Mouse (Mus musculus) cerebellum, adult 9-11 months (tissue): ENCODE results near the gene Fam171a2.
A peak's percentile ranks its signal among the peaks of the same experiment; 100 is the strongest.

ENCODE experiments used
- DNase-seq: peaks from one replicate; pipeline ENCODE4 v3.0.0; 2022

Gene Fam171a2

GRCm38 (mm10) chr11:102447497-102447896 lies at the start of gene Fam171a2:
TSS of gene Fam171a2 (minus strand) at chr11:102447682.
- DNase-seq, result peak; percentile 84

- no peak for DNase-seq
Measured at GRCm38 (mm10) chr11:102496732-102497131, 49.2 kb upstream of the Fam171a2 start.

GRCm38 (mm10) chr11:102496206-102496605 lies 48.7 kb upstream of the Fam171a2 start:
- DNase-seq, result no peak

GRCm38 (mm10) chr11:102495742-102496141 lies 48.3 kb upstream of the Fam171a2 start:
- DNase-seq, result no peak

GRCm38 (mm10) chr11:102495114-102495513 lies 47.6 kb upstream of the Fam171a2 start:
- no peak for DNase-seq

- no peak for DNase-seq
Measured at GRCm38 (mm10) chr11:102494063-102494650, 46.7 kb upstream of the Fam171a2 start.

GRCm38 (mm10) chr11:102493241-102493640 lies 45.8 kb upstream of the Fam171a2 start:
- no peak for DNase-seq

- DNase-seq, result no peak
Measured at GRCm38 (mm10) chr11:102487901-102488300, 40.4 kb upstream of the Fam171a2 start.

- DNase-seq, result peak; percentile 47
Measured at GRCm38 (mm10) chr11:102486733-102487386, 39.4 kb upstream of the Fam171a2 start.

GRCm38 (mm10) chr11:102481779-102482178 lies 34.3 kb upstream of the Fam171a2 start:
- DNase-seq, result no peak

GRCm38 (mm10) chr11:102480897-102481296 lies 33.4 kb upstream of the Fam171a2 start:
- DNase-seq, result no peak

GRCm38 (mm10) chr11:102480111-102480510 lies 32.6 kb upstream of the Fam171a2 start:
- no peak for DNase-seq

GRCm38 (mm10) chr11:102479581-102479980 lies 32.1 kb upstream of the Fam171a2 start:
- DNase-seq, result no peak

- DNase-seq, result no peak
Measured at GRCm38 (mm10) chr11:102478671-102479070, 31.2 kb upstream of the Fam171a2 start.

- no peak for DNase-seq
Measured at GRCm38 (mm10) chr11:102475027-102475426, 27.5 kb upstream of the Fam171a2 start.

GRCm38 (mm10) chr11:102469648-102470357 lies 22.3 kb upstream of the Fam171a2 start, which contains the start of gene Itga2b:
TSS of gene Itga2b (minus strand) at chr11:102470122.
- DNase-seq, result no peak

- DNase-seq, result peak; percentile 93
Measured at GRCm38 (mm10) chr11:102467041-102467631, 19.7 kb upstream of the Fam171a2 start.

- DNase-seq, result peak; percentile 66
Measured at GRCm38 (mm10) chr11:102465713-102466436, 18.4 kb upstream of the Fam171a2 start.

- DNase-seq, result no peak
Measured at GRCm38 (mm10) chr11:102464901-102465300, 17.4 kb upstream of the Fam171a2 start.

- DNase-seq, result no peak
Measured at GRCm38 (mm10) chr11:102461764-102462163, 14.3 kb upstream of the Fam171a2 start.

- no peak for DNase-seq
Measured at GRCm38 (mm10) chr11:102460541-102460940, 13.1 kb upstream of the Fam171a2 start.

GRCm38 (mm10) chr11:102455740-102456396 lies 8.4 kb upstream of the Fam171a2 start:
- DNase-seq, result peak; percentile 79
